Mouse (Mus musculus) adrenal gland, postnatal 4 days (tissue): ENCODE measurements around the gene Mogat2. TPM values are rescaled to one million over a fixed set of nuclear protein-coding genes. Genes with fewer than 3 reads are reported as not detected.

Source experiments
- DNase-seq, 2 experiments: peaks; one replicate each; pipeline ENCODE4 v3.0.0; 2021 to 2022; ENCODE audit warnings: low spot score in 2 of 2, mixed read lengths in 2 of 2
- total RNA-seq, 2 experiments: library from RNA; stranded (reverse); gene quantifications; 2 replicates each; pipeline ENCODE4 v1.2.3; 2021

Gene Mogat2
- total RNA-seq, 2 experiments from 2014 or later: 0.34 to 4.1 TPM

GRCm38 (mm10) chr7:99169717-99170403 is 68.6 kb downstream of the Mogat2 start:
- no peak for DNase-seq

Other genes with a start within 250 kb of the Mogat2 start
- gene Uvrag, start 97.5 kb downstream of the Mogat2 start, total RNA-seq: 10 to 100 TPM; 32.5 to 43.8 TPM
- 10 to 100 TPM; 34.5 to 55.3 TPM for gene Dgat2, start 55.9 kb downstream of the Mogat2 start, total RNA-seq
- gene Map6, start 28.8 kb upstream of the Mogat2 start, total RNA-seq: 10 to 100 TPM; 15.7 to 19.9 TPM
- 100 to 1,000 TPM; 366 to 430 TPM for gene Serpinh1, start 114.6 kb upstream of the Mogat2 start, total RNA-seq
- 10 to 100 TPM; 18.4 to 23.4 TPM for gene Gdpd5, start 142.8 kb upstream of the Mogat2 start, total RNA-seq
- 1 to 10 TPM; 2.1 to 3.6 TPM for gene Klhl35, start 227.4 kb upstream of the Mogat2 start, total RNA-seq
- gene Rps3, start 245.1 kb upstream of the Mogat2 start, total RNA-seq: 100 to 1,000 TPM; 720 TPM